Mouse (Mus musculus): ENCODE data around the gene Rab4a.

- TF ChIP-seq CTCF (IDR thresholded peaks at IDR 0.05; ENCODE audit: borderline replicate concordance, extremely low read depth, insufficient read depth, insufficient read length), result no peak
- TF ChIP-seq POLR2A (IDR thresholded peaks at IDR 0.05; ENCODE audit: borderline replicate concordance, extremely low read depth, insufficient read depth, insufficient read length, poor library complexity, severe bottlenecking), result no peak
Observed at GRCm38 (mm10) chr8:123806374-123806935, 670 bp downstream of the Rab4a start.

All from brain, embryonic 14.5 days (tissue).